Mouse (Mus musculus) stomach, embryonic 16.5 days (tissue): ENCODE results near the gene Gm21985. TPM values are rescaled to one million over a fixed set of nuclear protein-coding genes. Genes with fewer than 3 reads are reported as not detected.

Experiments used
- ATAC-seq: fragments of 200-750 bp; cut with Nextera tagmentation; 2 replicates; pipeline ENCODE4 v1.8.0; 2017; ENCODE audit warnings: moderate number of reproducible peaks, moderate TSS enrichment; ENCODE audit not compliant: insufficient read depth, low FRiP score
- H3K27ac ChIP-seq: fragments of 300-500 bp; sonication (generic); 2 replicates; pipeline ENCODE4 v1.5.1; 2014; ENCODE audit warnings: low read length
- H3K27me3 ChIP-seq: fragments of 300-500 bp; sonication (generic); 2 replicates; pipeline ENCODE4 v1.6.1; 2014; ENCODE audit warnings: low read length, control low read depth, mixed read lengths; ENCODE audit not compliant: control insufficient read depth, insufficient read depth
- H3K36me3 ChIP-seq: fragments of 300-500 bp; sonication (generic); 2 replicates; pipeline ENCODE4 v1.6.1; 2014; ENCODE audit warnings: low read length; ENCODE audit not compliant: control insufficient read depth, insufficient read depth
- H3K4me1 ChIP-seq: fragments of 300-500 bp; sonication (generic); 2 replicates; pipeline ENCODE4 v1.6.1; 2014; ENCODE audit warnings: low read length, control low read depth, mixed read lengths; ENCODE audit not compliant: control insufficient read depth, insufficient read depth
- H3K4me2 ChIP-seq: fragments of 300-500 bp; sonication (generic); 2 replicates; pipeline ENCODE4 v1.6.1; 2014; ENCODE audit warnings: low read depth, low read length, mixed read lengths
- H3K4me3 ChIP-seq: fragments of 300-500 bp; sonication (generic); replicated peaks from 2 replicates; pipeline ENCODE4 v1.5.1; 2014; ENCODE audit warnings: mild to moderate bottlenecking, low read length
- H3K9ac ChIP-seq: fragments of 300-500 bp; sonication (generic); 2 replicates; pipeline ENCODE4 v1.6.1; 2014; ENCODE audit warnings: low read length
- H3K9me3 ChIP-seq: fragments of 300-500 bp; sonication (generic); replicated peaks from 2 replicates; pipeline ENCODE4 v1.6.1; 2016; ENCODE audit warnings: low read length, control low read depth; ENCODE audit not compliant: control insufficient read depth
- WGBS: fragments of 180-500 bp; shearing (Covaris S2); extraction: QIAGEN DNeasy Blood & Tissue Kit; methylation state at CpG from one replicate; pipeline ENCODE4 v1.1.7; 2014; 5-methylcytosine and 5-hydroxymethylcytosine counted together
- polyA plus RNA-seq: library from polyadenylated mRNA; unstranded; fragments of >200 nt; fragmentation: Nextera tagmentation; extraction: Ambion mirVana; gene quantifications from 2 replicates; pipeline ENCODE4 v1.2.1, GENCODE M21; 2015

Gm21985 gene
- polyA plus RNA-seq, 1 experiment from 2014 or later, result not detected

GRCm38 (mm10) chr2:112296211-112296610 is 30.1 kb downstream of the Gm21985 start:
- H3K27me3 ChIP-seq, result no peaks in the 10 kb centered on the region
- no peak overlapping the region for H3K4me3 ChIP-seq
- H3K4me1 ChIP-seq, result no peaks in the 10 kb centered on the region
- no peak overlapping the region for H3K27ac ChIP-seq
- H3K36me3 ChIP-seq, result no peaks in the 10 kb centered on the region
- no peak overlapping the region for H3K4me2 ChIP-seq
- H3K9me3 ChIP-seq, result no peaks in the 10 kb centered on the region
- ATAC-seq, result no peak
- WGBS, result 80% methylated on average over 3 of the region's 3 CpGs
- H3K9ac ChIP-seq, result no peak overlapping the region

GRCm38 (mm10) chr2:112298221-112298620 is 32.1 kb downstream of the Gm21985 start:
- Histone ChIP-seq H3K36me3 (no peaks in the 10 kb centered on the region), H3K4me1 (no peaks in the 10 kb centered on the region), H3K9ac (no peak overlapping the region), H3K9me3 (no peaks in the 10 kb centered on the region), H3K4me3 (no peak overlapping the region), H3K27ac (no peak overlapping the region), H3K4me2 (no peak overlapping the region), H3K27me3 (no peaks in the 10 kb centered on the region)
- 89% methylated on average over 4 of the region's 4 CpGs for WGBS
- ATAC-seq, result no peak

- H3K36me3 ChIP-seq, result no peaks in the 10 kb centered on the region
- H3K27me3 ChIP-seq, result no peaks in the 10 kb centered on the region
- H3K9me3 ChIP-seq, result no peaks in the 10 kb centered on the region
- no peak overlapping the region for H3K27ac ChIP-seq
- H3K4me1 ChIP-seq, result no peaks in the 10 kb centered on the region
- no peak for ATAC-seq
- WGBS, result 78% methylated on average over 3 of the region's 3 CpGs
- no peak overlapping the region for H3K4me2 ChIP-seq
- no peak overlapping the region for H3K4me3 ChIP-seq
- no peak overlapping the region for H3K9ac ChIP-seq
Observed at GRCm38 (mm10) chr2:112308671-112309070, 42.6 kb downstream of the Gm21985 start.

- no peak overlapping the region for H3K4me2 ChIP-seq
- 58% methylated on average over 10 of the region's 10 CpGs for whole genome bisulfite sequencing
- H3K4me3 ChIP-seq, result no peak overlapping the region
- no peaks in the 10 kb centered on the region for H3K9me3 ChIP-seq
- no peaks in the 10 kb centered on the region for H3K27me3 ChIP-seq
- no peak overlapping the region for H3K27ac ChIP-seq
- ATAC-seq, result 0 out of 2 replicates have a peak, but pooled peaks have one; percentile 17
- no peak overlapping the region for H3K9ac ChIP-seq
- H3K4me1 ChIP-seq, result no peaks in the 10 kb centered on the region
- H3K36me3 ChIP-seq, result no peaks in the 10 kb centered on the region
Observed at GRCm38 (mm10) chr2:112309161-112309600, 43.1 kb downstream of the Gm21985 start.

GRCm38 (mm10) chr2:112315638-112316037 is 49.5 kb downstream of the Gm21985 start:
- WGBS, result 89% methylated on average over 7 of the region's 7 CpGs
- ATAC-seq, result no peak
- Histone ChIP-seq H3K9ac (no peak overlapping the region), H3K4me2 (no peak overlapping the region), H3K27me3 (no peaks in the 10 kb centered on the region), H3K27ac (no peak overlapping the region), H3K36me3 (no peaks in the 10 kb centered on the region), H3K9me3 (no peaks in the 10 kb centered on the region), H3K4me1 (peaks cover 8% of the 10 kb centered on the region), H3K4me3 (no peak overlapping the region)

- no peak overlapping the region; the same call in 1 of the 2 replicates for H3K27ac ChIP-seq
- H3K4me3 ChIP-seq, result no peak overlapping the region
- H3K9me3 ChIP-seq, result no peaks in the 10 kb centered on the region
- H3K27me3 ChIP-seq, result no peaks in the 10 kb centered on the region
- ATAC-seq, result peak; percentile 53; the same call in 1 of the 2 replicates
- H3K4me1 ChIP-seq, result peaks cover 8% of the 10 kb centered on the region
- H3K4me2 ChIP-seq, result no peak overlapping the region
- no peak overlapping the region for H3K9ac ChIP-seq
- H3K36me3 ChIP-seq, result no peaks in the 10 kb centered on the region
- 59% methylated on average over 2 of the region's 2 CpGs for WGBS
Observed at GRCm38 (mm10) chr2:112318227-112318626, 52.1 kb downstream of the Gm21985 start.

- Histone ChIP-seq H3K9me3 (no peaks in the 10 kb centered on the region), H3K36me3 (no peaks in the 10 kb centered on the region), H3K9ac (no peak overlapping the region), H3K4me1 (peaks cover 8% of the 10 kb centered on the region), H3K27ac (peak overlapping the region; percentile 43), H3K27me3 (no peaks in the 10 kb centered on the region), H3K4me3 (no peak overlapping the region), H3K4me2 (no peak overlapping the region)
- 39% methylated on average over 7 of the region's 7 CpGs for WGBS
- ATAC-seq, result peak; percentile 60; the same call in 1 of the 2 replicates
Observed at GRCm38 (mm10) chr2:112318905-112319304, 52.8 kb downstream of the Gm21985 start.

GRCm38 (mm10) chr2:112328069-112328777 is 62.1 kb downstream of the Gm21985 start:
- H3K4me2 ChIP-seq, result no peak overlapping the region
- H3K9me3 ChIP-seq, result no peaks in the 10 kb centered on the region
- H3K4me3 ChIP-seq, result no peak overlapping the region
- WGBS, result 84% methylated on average over 11 of the region's 11 CpGs
- no peaks in the 10 kb centered on the region for H3K36me3 ChIP-seq
- H3K4me1 ChIP-seq, result 0 out of 2 replicates have a peak, but pooled peaks cover 2% of the 10 kb centered on the region
- H3K27ac ChIP-seq, result no peak overlapping the region
- no peaks in the 10 kb centered on the region for H3K27me3 ChIP-seq
- no peak overlapping the region for H3K9ac ChIP-seq
- ATAC-seq, result no peak; the same call in 1 of the 2 replicates

GRCm38 (mm10) chr2:112332051-112332898 is 66.2 kb downstream of the Gm21985 start:
- no peaks in the 10 kb centered on the region for H3K27me3 ChIP-seq
- H3K36me3 ChIP-seq, result 0 out of 2 replicates have a peak, but pooled peaks cover 5% of the 10 kb centered on the region
- no peak overlapping the region for H3K9ac ChIP-seq
- no peak overlapping the region for H3K4me2 ChIP-seq
- no peaks in the 10 kb centered on the region for H3K9me3 ChIP-seq
- ATAC-seq, result no peak
- H3K27ac ChIP-seq, result no peak overlapping the region
- 0 out of 2 replicates have a peak, but pooled peaks cover 2% of the 10 kb centered on the region for H3K4me1 ChIP-seq
- 63% methylated on average over 4 of the region's 4 CpGs for WGBS
- no peak overlapping the region for H3K4me3 ChIP-seq
